Mouse (Mus musculus): Measurements from ENCODE around the gene Msl1.

DNA sequence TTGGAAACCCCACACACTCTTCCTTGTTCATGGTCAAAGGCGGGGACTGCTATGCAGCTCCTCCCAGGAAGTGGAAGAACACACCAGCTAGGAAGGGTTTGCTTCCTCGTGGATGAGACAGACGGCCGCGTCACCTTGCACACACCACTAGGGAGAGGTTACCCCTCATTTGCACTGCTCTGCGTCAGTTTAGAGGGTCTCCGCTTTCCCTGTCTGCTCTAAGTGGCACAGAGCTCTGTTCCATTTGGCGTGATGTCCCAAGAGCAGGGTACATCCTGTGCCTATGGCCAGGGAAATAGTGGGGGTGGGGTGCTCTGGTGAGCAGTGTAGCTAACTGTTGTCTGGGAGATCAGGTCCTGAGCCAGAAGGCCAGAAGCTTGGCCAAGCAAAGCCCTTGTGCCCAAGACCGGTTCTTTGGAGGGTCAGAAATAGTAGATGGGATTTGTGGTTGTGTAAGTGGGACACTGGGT lies 41.1 kb upstream of the Msl1 start:
- TF ChIP-seq CTCF (IDR thresholded peaks at IDR 0.05; ENCODE audit: borderline replicate concordance, insufficient read depth, low read length) = no peak
- no peak for TF ChIP-seq POLR2A (IDR thresholded peaks at IDR 0.05; ENCODE audit: low read depth, low read length)
